ENCODE assay signal across 9 mouse cellular contexts in the genomic region with DNA sequence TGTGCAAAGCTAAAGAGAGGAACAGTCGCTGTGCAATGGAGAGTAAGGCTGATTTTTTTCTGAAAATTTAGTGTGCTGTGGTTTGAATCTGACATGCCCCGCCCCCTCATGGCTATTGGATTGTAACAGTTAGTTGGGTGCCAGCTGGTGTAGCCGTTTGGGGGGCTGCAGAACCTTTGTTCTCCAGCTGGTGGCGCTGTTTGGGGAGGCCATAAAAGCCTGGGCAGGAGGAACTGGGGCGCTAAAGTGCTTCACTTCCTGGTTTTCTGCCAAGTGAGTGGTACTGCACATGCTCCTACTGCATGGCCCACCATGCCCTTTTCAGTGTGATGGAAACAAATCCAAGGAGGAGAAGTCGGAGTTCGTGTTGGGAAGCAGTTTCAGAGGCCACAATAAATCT. TPM values are rescaled to one million over a fixed set of nuclear protein-coding genes. Genes with fewer than 3 reads are reported as not detected.
DNase-seq lines count a peak whose midpoint lies in the region; TF ChIP-seq lines count a peak whose summit lies in the region.
"Had no signal": no experiment of that assay in that cellular context is flagged by ENCODE, and none has a peak within 500 bp of the region (broad histone marks: within the 10 kb centered on the region; RNA-seq: fewer than 3 reads in every experiment).

No protein-coding gene starts in this region.

- no peak overlapping the region for H3K9ac ChIP-seq in heart, adult 2 months (ENCODE audit: low read depth, low read length)
- H3K9ac ChIP-seq: hindbrain, embryonic 14.5 days had no signal

- intact Hi-C loops in heart, adult 2 months (cut with DNase I): loop anchor here (10.0 kb wide), 3 partner anchors 579 to 1779 kb away; partner anchors contain the start of genes Hacd1 and Nsun6
- intact Hi-C loops in heart, postnatal 36 days (cut with DNase I): loop anchor here (5.0 to 10.0 kb wide), 5 partner anchors 519 to 1021 kb away; partner anchors contain the start of genes Hacd1 and St8sia6

- WGBS in heart, adult 2 months: 61% methylated on average over 7 of the region's 7 CpGs
- 60% methylated on average over 7 of the region's 7 CpGs for WGBS in lung, adult 2 months

- peak; percentile 50 for TF ChIP-seq CTCF in heart, adult 2 months (IDR thresholded peaks at IDR 0.05)
- no peak for TF ChIP-seq CTCF in lung, adult 2 months (IDR thresholded peaks at IDR 0.05; ENCODE audit: insufficient read depth, low read length)

- no peaks in the 10 kb centered on the region for H3K36me3 ChIP-seq in heart, adult 2 months (ENCODE audit: control insufficient read depth, insufficient read depth, low read length)

- H3K79me2 ChIP-seq in heart, adult 2 months (replicated peaks; ENCODE audit: control insufficient read depth, insufficient read depth, low read length): no peaks in the 10 kb centered on the region

- no peak overlapping the region for H3K4me3 ChIP-seq in heart, adult 2 months
- H3K4me3 ChIP-seq in lung, adult 2 months (replicated peaks; ENCODE audit: extremely low read depth, low read depth, low read length): no peak overlapping the region

- H3K27me3 ChIP-seq in heart, adult 2 months (ENCODE audit: control insufficient read depth, insufficient read depth, low read length): no peaks in the 10 kb centered on the region

- no peaks in the 10 kb centered on the region for H3K4me1 ChIP-seq in heart, adult 2 months (ENCODE audit: control insufficient read depth, insufficient read depth, low read length)
- no peaks in the 10 kb centered on the region for H3K4me1 ChIP-seq in lung, adult 2 months (ENCODE audit: control insufficient read depth, insufficient read depth, low read length)

- TF ChIP-seq POLR2A in heart, adult 2 months (IDR thresholded peaks at IDR 0.05; ENCODE audit: insufficient read depth, low read depth, low read length): no peak
- TF ChIP-seq POLR2A in lung, adult 2 months (IDR thresholded peaks at IDR 0.05; ENCODE audit: borderline replicate concordance, extremely low read depth, low read depth, low read length): no peak

- no peak overlapping the region for H3K27ac ChIP-seq in heart, adult 2 months
- H3K27ac ChIP-seq: hindbrain, embryonic 14.5 days had no signal

- no peak for DNase-seq in heart, adult 2 months
- no peak for DNase-seq in heart, postnatal 36 days
- DNase-seq in lung, postnatal 10 days: peak; percentile 33
- no peak for DNase-seq in lung, adult 2 months
- DNase-seq in NIH3T3 (ENCODE audit: low read depth): peak; percentile 23
- DNase-seq in retina, embryonic 14.5 days (ENCODE audit: low spot score): peak; percentile 42
- no peak for DNase-seq in c-Kit-positive CD71-positive TER-119-positive erythroid progenitor cells, embryonic 14.5 days (ENCODE audit: low spot score)
- no peak for DNase-seq in adrenal gland, adult 8-10 months

- TF ChIP-seq EP300 in heart, adult 2 months (IDR thresholded peaks at IDR 0.05; ENCODE audit: insufficient read depth, low read depth, low read length): no peak

RNA-seq across cellular contexts. Expression of gene Rsu1, which starts 4.7 kb away (rescaled TPM):
- 10 to 100 TPM; 39.9 to 47.1 TPM for total RNA-seq in heart, adult 2 months (2021)
- polyA plus RNA-seq in heart, adult 2 months (2012; rRNA removed): 51.7 and 91.3 TPM in 2 replicates
- total RNA-seq in heart, postnatal 36 days (2021): 10 to 100 TPM; 52.3 to 56.0 TPM
- polyA plus RNA-seq in lung, adult 2 months (2012; rRNA removed): 103 and 125 TPM in 2 replicates
- total RNA-seq in adrenal gland, adult 8-10 months (2022): 10 to 100 TPM; 64.5 to 81.6 (median 74.6) TPM

Comparison
In these comparisons a context has a peak if more than half of its experiments do, and no peak if none do; other contexts are left out.
1. DNase-seq: peak in lung, postnatal 10 days (single experiment), NIH3T3 (single experiment) and retina, embryonic 14.5 days (single experiment); none in heart, adult 2 months (0 of 2), heart, postnatal 36 days (0 of 2), lung, adult 2 months (single experiment), c-Kit-positive CD71-positive TER-119-positive erythroid progenitor cells, embryonic 14.5 days (single experiment) and adrenal gland, adult 8-10 months (single experiment).